Mouse (Mus musculus) urinary bladder, adult 2 months (tissue): Measurements from ENCODE around the gene Rcc2. TPM values are rescaled to one million over a fixed set of nuclear protein-coding genes. Genes with fewer than 3 reads are reported as not detected.

Source experiments
- DNase-seq: peaks from one replicate; pipeline ENCODE4 v3.0.0; 2022; ENCODE audit warnings: low spot score
- polyA plus RNA-seq: library from polyadenylated mRNA; depleted of rRNA; stranded (reverse); fragments of >200 nt; gene quantifications from 2 replicates; pipeline ENCODE4 v1.2.3, GENCODE M21; 2012; rRNA removed

The Rcc2 gene
- polyA plus RNA-seq, 1 experiment = 21.6 TPM

GRCm38 (mm10) chr4:140755811-140756210 lies 55.5 kb downstream of the Rcc2 start:
- no peak for DNase-seq

GRCm38 (mm10) chr4:140761601-140762000 lies 61.3 kb downstream of the Rcc2 start:
- no peak for DNase-seq

- DNase-seq = peak; percentile 59
These were observed 62.8 kb downstream of the Rcc2 start for GRCm38 (mm10) chr4:140763158-140763557.

- no peak for DNase-seq
These were observed 65.6 kb downstream of the Rcc2 start for GRCm38 (mm10) chr4:140765936-140766335.

- no peak for DNase-seq
These were observed 68.6 kb downstream of the Rcc2 start for GRCm38 (mm10) chr4:140768973-140769372.

- DNase-seq = no peak
These were observed 70.1 kb downstream of the Rcc2 start for GRCm38 (mm10) chr4:140770433-140770832.

- no peak for DNase-seq
These were observed 70.8 kb downstream of the Rcc2 start for GRCm38 (mm10) chr4:140771091-140771490.

Other genes starting within 250 kb of the Rcc2 start
- 30.0 and 30.8 TPM in 2 replicates for gene Arhgef10l, start 34.5 kb upstream of the Rcc2 start, polyA plus RNA-seq
- not detected in 2 replicates for gene Padi6, start 42.1 kb downstream of the Rcc2 start, polyA plus RNA-seq
- gene Padi4, start 73.7 kb downstream of the Rcc2 start, polyA plus RNA-seq = 15.6 and 15.9 TPM in 2 replicates
- 0.30 and 0.32 TPM in 2 replicates for gene Padi3, start 110.1 kb downstream of the Rcc2 start, polyA plus RNA-seq
- 1.0 and 1.2 TPM in 2 replicates for gene Padi1, start 145.2 kb downstream of the Rcc2 start, polyA plus RNA-seq
- gene Padi2, start 205.8 kb downstream of the Rcc2 start, polyA plus RNA-seq = 1.7 and 1.8 TPM in 2 replicates